Mouse (Mus musculus): Measurements from ENCODE around the gene BC005561. TPM values are rescaled to one million over a fixed set of nuclear protein-coding genes. Genes with fewer than 3 reads are reported as not detected.
"Not testable (repeated sequence)": the region's sequence is repeated elsewhere in the genome, so short reads cannot be mapped to it uniquely, and the experiment has no call there.

BC005561 gene
- polyA plus RNA-seq, 1 experiment from 2014 or later: 13.4 TPM

GRCm38 (mm10) chr5:104539331-104539730, 31.2 kb downstream of the BC005561 start:
- Histone ChIP-seq H3K9ac (replicated peaks; ENCODE audit: low read depth, low read length) (no peak overlapping the region), H3K4me3 (replicated peaks; ENCODE audit: low read length) (no peak overlapping the region), H3K4me2 (ENCODE audit: low read length) (no peak overlapping the region), H3K27ac (ENCODE audit: low read length) (no peak overlapping the region), H3K36me3 (ENCODE audit: control insufficient read depth, insufficient read depth) (peaks cover 19% of the 10 kb centered on the region), H3K4me1 (replicated peaks; ENCODE audit: control insufficient read depth, insufficient read depth, low read length) (0 out of 2 replicates have a peak, but pooled peaks cover 4% of the 10 kb centered on the region), H3K9me3 (ENCODE audit: control insufficient read depth, low read length) (no peaks in the 10 kb centered on the region), H3K27me3 (replicated peaks; ENCODE audit: control insufficient read depth, insufficient read depth, low read length) (no peaks in the 10 kb centered on the region)
- no peak for ATAC-seq
- 86% methylated on average over 4 of the region's 4 CpGs for WGBS

- H3K4me2 ChIP-seq (ENCODE audit: low read length); H3K27ac ChIP-seq (ENCODE audit: low read length): not testable (repeated sequence)
- WGBS: 71% methylated on average over 1 of the region's 1 CpGs
Measured at GRCm38 (mm10) chr5:104568079-104568478, 59.9 kb downstream of the BC005561 start.

DNA sequence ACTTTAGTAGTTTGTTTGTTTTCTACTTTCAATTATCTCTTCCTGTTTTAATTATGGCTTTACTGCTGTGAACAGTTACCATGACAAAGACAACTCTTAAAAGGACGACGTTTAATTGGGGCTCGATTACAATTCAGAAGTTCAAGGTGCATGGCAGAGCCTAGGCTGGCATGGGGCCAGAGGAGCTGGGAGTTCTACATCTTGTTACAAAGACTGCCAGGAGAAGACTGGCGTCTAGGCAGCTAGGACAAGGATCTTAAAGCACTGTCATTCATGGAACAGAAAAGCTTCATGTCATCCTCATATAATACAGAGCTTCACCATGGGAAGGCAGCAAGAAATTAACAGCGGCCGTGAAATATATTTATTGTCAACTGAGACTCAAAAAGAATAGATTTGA, 62.6 kb downstream of the BC005561 start:
- H3K27ac ChIP-seq (ENCODE audit: low read length): peak overlapping the region; percentile 28; the same call in 1 of the 2 replicates
- peak overlapping the region; percentile 68 for H3K4me3 ChIP-seq (replicated peaks; ENCODE audit: low read length)
- H3K36me3 ChIP-seq (ENCODE audit: control insufficient read depth, insufficient read depth): peaks cover 5% of the 10 kb centered on the region
- H3K9me3 ChIP-seq (ENCODE audit: control insufficient read depth, low read length): peaks cover 13% of the 10 kb centered on the region
- H3K4me1 ChIP-seq (replicated peaks; ENCODE audit: control insufficient read depth, insufficient read depth, low read length): peaks cover 3% of the 10 kb centered on the region
- H3K27me3 ChIP-seq (replicated peaks; ENCODE audit: control insufficient read depth, insufficient read depth, low read length): no peaks in the 10 kb centered on the region
- peak overlapping the region; percentile 52 for H3K4me2 ChIP-seq (ENCODE audit: low read length)
- peak; percentile 17 for ATAC-seq
- peak overlapping the region; percentile 48 for H3K9ac ChIP-seq (replicated peaks; ENCODE audit: low read depth, low read length)
- WGBS: 24% methylated on average over 6 of the region's 6 CpGs

More at GRCm38 (mm10) chr5:104568079-104568478, 59.9 kb downstream of the BC005561 start:
- not testable (repeated sequence) for H3K36me3 ChIP-seq (ENCODE audit: control insufficient read depth, insufficient read depth); ATAC-seq; H3K9me3 ChIP-seq (ENCODE audit: control insufficient read depth, low read length); H3K27me3 ChIP-seq (replicated peaks; ENCODE audit: control insufficient read depth, insufficient read depth, low read length); H3K4me3 ChIP-seq (replicated peaks; ENCODE audit: low read length); H3K4me1 ChIP-seq (replicated peaks; ENCODE audit: control insufficient read depth, insufficient read depth, low read length); H3K9ac ChIP-seq (replicated peaks; ENCODE audit: low read depth, low read length)

DNA sequence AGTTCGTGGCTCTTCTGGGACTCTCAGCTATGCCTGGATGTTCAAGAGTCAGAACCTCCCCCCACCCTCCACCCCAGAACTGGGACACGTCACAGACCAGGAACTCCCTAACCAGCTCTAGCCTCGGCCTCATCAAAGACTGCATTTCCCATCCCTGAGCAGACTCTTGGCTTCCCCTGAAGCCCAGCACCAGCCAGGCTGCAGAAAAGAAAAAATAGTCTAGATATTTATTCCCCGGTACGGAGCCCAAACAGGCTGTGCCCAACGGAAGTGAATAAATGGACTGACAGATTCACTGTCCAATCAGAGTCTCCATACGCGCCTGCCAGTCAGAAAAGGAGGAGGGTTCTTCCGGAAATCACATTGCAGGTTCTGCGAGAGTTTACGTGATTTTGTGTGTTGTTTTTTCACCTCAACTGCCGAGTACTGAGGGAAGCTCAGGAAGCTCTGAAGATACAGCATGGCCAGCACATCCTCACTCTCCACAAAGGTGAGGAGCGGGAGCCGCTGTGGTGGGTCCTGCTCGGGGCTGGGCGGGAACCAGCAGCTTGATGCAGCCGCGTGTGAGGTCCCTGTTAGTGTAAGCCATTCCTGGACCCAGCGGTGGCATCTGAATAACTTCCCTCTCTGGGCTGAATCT, 63.2 kb downstream of the BC005561 start:
- peak overlapping the region; percentile 90 for H3K27ac ChIP-seq (ENCODE audit: low read length)
- peak; percentile 99 for ATAC-seq
- WGBS: 3% methylated on average over 18 of the region's 19 CpGs

More for the DNA sequence above, 63.2 kb downstream of the BC005561 start:
- Histone ChIP-seq H3K4me2 (ENCODE audit: low read length) (peak overlapping the region; percentile 54), H3K4me3 (replicated peaks; ENCODE audit: low read length) (peak overlapping the region; percentile 68), H3K9me3 (ENCODE audit: control insufficient read depth, low read length) (peaks cover 13% of the 10 kb centered on the region), H3K9ac (replicated peaks; ENCODE audit: low read depth, low read length) (peak overlapping the region; percentile 81)
- H3K36me3 ChIP-seq (ENCODE audit: control insufficient read depth, insufficient read depth); H3K27me3 ChIP-seq (replicated peaks; ENCODE audit: control insufficient read depth, insufficient read depth, low read length); H3K4me1 ChIP-seq (replicated peaks; ENCODE audit: control insufficient read depth, insufficient read depth, low read length): not testable (repeated sequence)

Other genes with a start within 250 kb of the BC005561 start
- gene Ibsp, start 209.2 kb upstream of the BC005561 start, polyA plus RNA-seq (2015; fragmentation: Nextera tagmentation; extraction: Ambion mirVana): 0.79 and 14.0 TPM in 2 replicates
- gene Mepe, start 183.0 kb upstream of the BC005561 start, polyA plus RNA-seq (2015; fragmentation: Nextera tagmentation; extraction: Ambion mirVana): not detected in 2 replicates
- 12.1 and 43.3 TPM in 2 replicates for gene Spp1, start 73.2 kb upstream of the BC005561 start, polyA plus RNA-seq (2015; fragmentation: Nextera tagmentation; extraction: Ambion mirVana)
- 7.0 and 7.8 TPM in 2 replicates for gene Pkd2, start 48.9 kb upstream of the BC005561 start, polyA plus RNA-seq (2015; fragmentation: Nextera tagmentation; extraction: Ambion mirVana)

Measured in forebrain, embryonic 16.5 days (tissue).